Mouse (Mus musculus): ENCODE data around the gene Gjb4. TPM values are rescaled to one million over a fixed set of nuclear protein-coding genes. Genes with fewer than 3 reads are reported as not detected.

Gene Gjb4
- polyA plus RNA-seq, 1 experiment from 2014 or later, result not detected

- Histone ChIP-seq H3K4me3 (no peak overlapping the region), H3K27ac (replicated peaks) (no peak overlapping the region), H3K9me3 (no peaks in the 10 kb centered on the region), H3K36me3 (replicated peaks) (no peaks in the 10 kb centered on the region), H3K4me1 (no peaks in the 10 kb centered on the region; the same call in 1 of the 2 replicates), H3K27me3 (replicated peaks; ENCODE audit: low read depth, poor library complexity, severe bottlenecking) (peaks cover 14% of the 10 kb centered on the region)
- 87% methylated on average over 5 of the region's 5 CpGs for WGBS
- no peak for DNase-seq (ENCODE audit: low spot score)
Observed at GRCm38 (mm10) chr4:127337668-127338067, 16.2 kb downstream of the Gjb4 start.

GRCm38 (mm10) chr4:127334870-127335504 lies 18.9 kb downstream of the Gjb4 start:
- 31% methylated on average over 5 of the region's 5 CpGs for WGBS

GRCm38 (mm10) chr4:127331171-127331570 lies 22.7 kb downstream of the Gjb4 start:
- peaks cover 73% of the 10 kb centered on the region for H3K27me3 ChIP-seq (replicated peaks; ENCODE audit: low read depth, poor library complexity, severe bottlenecking)
- H3K9me3 ChIP-seq, result no peaks in the 10 kb centered on the region
- H3K27ac ChIP-seq (replicated peaks), result no peak overlapping the region
- H3K4me3 ChIP-seq, result peak overlapping the region; percentile 49
- peaks cover 42% of the 10 kb centered on the region for H3K4me1 ChIP-seq
- H3K36me3 ChIP-seq (replicated peaks), result no peaks in the 10 kb centered on the region
- 17% methylated on average over 13 of the region's 13 CpGs for WGBS
- DNase-seq (ENCODE audit: low spot score), result no peak

More at GRCm38 (mm10) chr4:127334870-127335504, 18.9 kb downstream of the Gjb4 start:
- H3K27me3 ChIP-seq (replicated peaks; ENCODE audit: low read depth, poor library complexity, severe bottlenecking), result peaks cover 40% of the 10 kb centered on the region
- H3K4me1 ChIP-seq, result peaks cover 20% of the 10 kb centered on the region
- no peaks in the 10 kb centered on the region for H3K36me3 ChIP-seq (replicated peaks)
- no peak overlapping the region for H3K4me3 ChIP-seq
- 0 out of 2 replicates have a peak overlapping the region, but pooled peaks have one; percentile 4 for H3K27ac ChIP-seq (replicated peaks)
- no peak for DNase-seq (ENCODE audit: low spot score)
- no peaks in the 10 kb centered on the region for H3K9me3 ChIP-seq

- Histone ChIP-seq H3K36me3 (replicated peaks) (no peaks in the 10 kb centered on the region), H3K4me1 (peaks cover 42% of the 10 kb centered on the region), H3K9me3 (no peaks in the 10 kb centered on the region), H3K27me3 (replicated peaks; ENCODE audit: low read depth, poor library complexity, severe bottlenecking) (peaks cover 80% of the 10 kb centered on the region), H3K27ac (replicated peaks) (peak within 1 kb of the TSS; percentile 76), H3K4me3 (peak within 1 kb of the TSS; percentile 49)
- 1% methylated on average over 49 of the region's 49 CpGs for WGBS
- DNase-seq (ENCODE audit: low spot score), result peak; percentile 52
Observed at GRCm38 (mm10) chr4:127330181-127331100, 23.4 kb downstream of the Gjb4 start, which contains the start of gene Gjb3. TSS of gene Gjb3 (minus strand) at chr4:127330844.

- Histone ChIP-seq H3K4me1 (peaks cover 47% of the 10 kb centered on the region), H3K27ac (replicated peaks) (no peak overlapping the region; the same call in 1 of the 2 replicates), H3K36me3 (replicated peaks) (no peaks in the 10 kb centered on the region), H3K27me3 (replicated peaks; ENCODE audit: low read depth, poor library complexity, severe bottlenecking) (peaks cover 86% of the 10 kb centered on the region), H3K4me3 (peak overlapping the region; percentile 49), H3K9me3 (no peaks in the 10 kb centered on the region)
- 1% methylated on average over 13 of the region's 13 CpGs for WGBS
- no peak for DNase-seq (ENCODE audit: low spot score)
Observed at GRCm38 (mm10) chr4:127329751-127330150, 24.1 kb downstream of the Gjb4 start.

- no peak for DNase-seq (ENCODE audit: low spot score)
- no peak overlapping the region; the same call in 1 of the 2 replicates for H3K4me3 ChIP-seq
- peaks cover 47% of the 10 kb centered on the region for H3K4me1 ChIP-seq
- no peak overlapping the region; the same call in 1 of the 2 replicates for H3K27ac ChIP-seq (replicated peaks)
- H3K9me3 ChIP-seq, result no peaks in the 10 kb centered on the region
- 7% methylated on average over 3 of the region's 3 CpGs for WGBS
- no peaks in the 10 kb centered on the region for H3K36me3 ChIP-seq (replicated peaks)
- H3K27me3 ChIP-seq (replicated peaks; ENCODE audit: low read depth, poor library complexity, severe bottlenecking), result peaks cover 80% of the 10 kb centered on the region
Observed at GRCm38 (mm10) chr4:127329046-127329445, 24.8 kb downstream of the Gjb4 start.

- Histone ChIP-seq H3K9me3 (no peaks in the 10 kb centered on the region), H3K27me3 (replicated peaks; ENCODE audit: low read depth, poor library complexity, severe bottlenecking) (peaks cover 78% of the 10 kb centered on the region), H3K27ac (replicated peaks) (no peak overlapping the region), H3K4me1 (peaks cover 47% of the 10 kb centered on the region), H3K36me3 (replicated peaks) (no peaks in the 10 kb centered on the region), H3K4me3 (no peak overlapping the region)
- DNase-seq (ENCODE audit: low spot score), result no peak
- 70% methylated on average over 7 of the region's 7 CpGs for WGBS
Observed at GRCm38 (mm10) chr4:127328378-127328777, 25.5 kb downstream of the Gjb4 start.

GRCm38 (mm10) chr4:127327749-127328148 lies 26.1 kb downstream of the Gjb4 start:
- H3K9me3 ChIP-seq, result no peaks in the 10 kb centered on the region
- H3K36me3 ChIP-seq (replicated peaks), result no peaks in the 10 kb centered on the region
- DNase-seq (ENCODE audit: low spot score), result no peak
- WGBS, result 78% methylated on average over 6 of the region's 6 CpGs
- H3K4me1 ChIP-seq, result peaks cover 47% of the 10 kb centered on the region
- H3K27me3 ChIP-seq (replicated peaks; ENCODE audit: low read depth, poor library complexity, severe bottlenecking), result peaks cover 73% of the 10 kb centered on the region
- H3K27ac ChIP-seq (replicated peaks), result no peak overlapping the region
- no peak overlapping the region for H3K4me3 ChIP-seq

- Histone ChIP-seq H3K4me3 (no peak overlapping the region), H3K4me1 (peaks cover 47% of the 10 kb centered on the region), H3K9me3 (no peaks in the 10 kb centered on the region), H3K27ac (replicated peaks) (no peak overlapping the region), H3K27me3 (replicated peaks; ENCODE audit: low read depth, poor library complexity, severe bottlenecking) (peaks cover 68% of the 10 kb centered on the region), H3K36me3 (replicated peaks) (no peaks in the 10 kb centered on the region)
- DNase-seq (ENCODE audit: low spot score), result no peak
- 76% methylated on average over 7 of the region's 7 CpGs for WGBS
Observed at GRCm38 (mm10) chr4:127327258-127327657, 26.6 kb downstream of the Gjb4 start.

- Histone ChIP-seq H3K27me3 (replicated peaks; ENCODE audit: low read depth, poor library complexity, severe bottlenecking) (peaks cover 48% of the 10 kb centered on the region), H3K4me3 (no peak overlapping the region), H3K27ac (replicated peaks) (no peak overlapping the region), H3K9me3 (no peaks in the 10 kb centered on the region), H3K4me1 (peaks cover 30% of the 10 kb centered on the region), H3K36me3 (replicated peaks) (no peaks in the 10 kb centered on the region)
- no peak for DNase-seq (ENCODE audit: low spot score)
- WGBS, result 90% methylated on average over 5 of the region's 5 CpGs
Observed at GRCm38 (mm10) chr4:127325276-127325675, 28.6 kb downstream of the Gjb4 start.

GRCm38 (mm10) chr4:127324759-127325158 lies 29.1 kb downstream of the Gjb4 start:
- peaks cover 25% of the 10 kb centered on the region for H3K4me1 ChIP-seq
- DNase-seq (ENCODE audit: low spot score), result peak; percentile 88
- H3K36me3 ChIP-seq (replicated peaks), result no peaks in the 10 kb centered on the region
- WGBS, result 9% methylated on average over 6 of the region's 6 CpGs
- H3K27me3 ChIP-seq (replicated peaks; ENCODE audit: low read depth, poor library complexity, severe bottlenecking), result peaks cover 43% of the 10 kb centered on the region
- no peak overlapping the region for H3K27ac ChIP-seq (replicated peaks)
- no peak overlapping the region for H3K4me3 ChIP-seq
- H3K9me3 ChIP-seq, result no peaks in the 10 kb centered on the region

- Histone ChIP-seq H3K4me3 (no peak overlapping the region), H3K4me1 (peaks cover 20% of the 10 kb centered on the region), H3K27ac (replicated peaks) (no peak overlapping the region), H3K36me3 (replicated peaks) (no peaks in the 10 kb centered on the region), H3K27me3 (replicated peaks; ENCODE audit: low read depth, poor library complexity, severe bottlenecking) (peaks cover 39% of the 10 kb centered on the region), H3K9me3 (no peaks in the 10 kb centered on the region)
- WGBS, result 80% methylated on average over 10 of the region's 10 CpGs
- no peak for DNase-seq (ENCODE audit: low spot score)
Observed at GRCm38 (mm10) chr4:127324296-127324695, 29.6 kb downstream of the Gjb4 start.
